Mouse (Mus musculus): ENCODE measurements at regions not wholly inside any gene's neighbourhood (a gene's known extent, or its start where the extent isn't known, plus 50 kb on each side); places are given as distances from the start of the nearest gene placed in this dataset.
"Not testable (repeated sequence)": the region's sequence is repeated elsewhere in the genome, so short reads cannot be mapped to it uniquely, and the experiment has no call there.

GRCm38 (mm10) chr13:102014514-102014913 is 246.5 kb upstream of the Pik3r1 start:
- no peaks in the 10 kb centered on the region for H3K4me1 ChIP-seq
- no peaks in the 10 kb centered on the region for H3K27me3 ChIP-seq (replicated peaks)
- no peaks in the 10 kb centered on the region for H3K36me3 ChIP-seq
- H3K27ac ChIP-seq: no peak overlapping the region
- WGBS (ENCODE audit: insufficient replicate concordance): 76% methylated on average over 2 of the region's 2 CpGs
- H3K4me3 ChIP-seq: no peak overlapping the region
- ATAC-seq: no peak
- H3K4me2 ChIP-seq: no peak overlapping the region
- H3K9me3 ChIP-seq (replicated peaks): no peaks in the 10 kb centered on the region
- no peak overlapping the region for H3K9ac ChIP-seq

- Histone ChIP-seq H3K27me3 (replicated peaks) (no peaks in the 10 kb centered on the region), H3K36me3 (no peaks in the 10 kb centered on the region), H3K4me3 (no peak overlapping the region), H3K9me3 (replicated peaks) (no peaks in the 10 kb centered on the region), H3K4me2 (no peak overlapping the region), H3K27ac (no peak overlapping the region), H3K4me1 (no peaks in the 10 kb centered on the region), H3K9ac (no peak overlapping the region)
- 66% methylated on average over 3 of the region's 3 CpGs for WGBS (ENCODE audit: insufficient replicate concordance)
- ATAC-seq: no peak
Measured at GRCm38 (mm10) chr13:102014958-102015357, 246.9 kb upstream of the Pik3r1 start.

- 77% methylated on average over 5 of the region's 5 CpGs for WGBS (ENCODE audit: insufficient replicate concordance)
- ATAC-seq: no peak
- Histone ChIP-seq H3K27me3 (replicated peaks) (no peaks in the 10 kb centered on the region), H3K27ac (no peak overlapping the region), H3K4me1 (no peaks in the 10 kb centered on the region), H3K9ac (no peak overlapping the region), H3K9me3 (replicated peaks) (no peaks in the 10 kb centered on the region), H3K36me3 (no peaks in the 10 kb centered on the region), H3K4me3 (no peak overlapping the region), H3K4me2 (no peak overlapping the region)
Measured at GRCm38 (mm10) chr13:102016518-102016917, 248.5 kb upstream of the Pik3r1 start.

- Histone ChIP-seq H3K9me3 (replicated peaks) (no peaks in the 10 kb centered on the region), H3K4me1 (no peaks in the 10 kb centered on the region), H3K27me3 (replicated peaks) (no peaks in the 10 kb centered on the region), H3K27ac (no peak overlapping the region), H3K4me3 (no peak overlapping the region), H3K4me2 (no peak overlapping the region), H3K36me3 (no peaks in the 10 kb centered on the region), H3K9ac (no peak overlapping the region)
- ATAC-seq: peak; percentile 47; the same call in 1 of the 2 replicates
- WGBS (ENCODE audit: insufficient replicate concordance): 46% methylated on average over 1 of the region's 1 CpGs
Measured at GRCm38 (mm10) chr13:102022273-102022672, 254.3 kb upstream of the Pik3r1 start.

GRCm38 (mm10) chr13:102022757-102023156 is 254.7 kb upstream of the Pik3r1 start:
- Histone ChIP-seq H3K9me3 (replicated peaks) (no peaks in the 10 kb centered on the region), H3K36me3 (no peaks in the 10 kb centered on the region), H3K27me3 (replicated peaks) (no peaks in the 10 kb centered on the region), H3K4me2 (no peak overlapping the region), H3K27ac (no peak overlapping the region), H3K9ac (no peak overlapping the region), H3K4me1 (no peaks in the 10 kb centered on the region), H3K4me3 (no peak overlapping the region)
- 60% methylated on average over 4 of the region's 4 CpGs for WGBS (ENCODE audit: insufficient replicate concordance)
- ATAC-seq: no peak

- Histone ChIP-seq H3K9me3 (replicated peaks) (no peaks in the 10 kb centered on the region), H3K4me1 (no peaks in the 10 kb centered on the region), H3K4me2 (no peak overlapping the region), H3K9ac (no peak overlapping the region), H3K36me3 (no peaks in the 10 kb centered on the region), H3K27me3 (replicated peaks) (no peaks in the 10 kb centered on the region), H3K27ac (no peak overlapping the region), H3K4me3 (no peak overlapping the region)
- ATAC-seq: no peak
- WGBS (ENCODE audit: insufficient replicate concordance): 75% methylated on average over 1 of the region's 1 CpGs
Measured at GRCm38 (mm10) chr13:102023624-102024023, 255.6 kb upstream of the Pik3r1 start.

- H3K4me1 ChIP-seq: no peaks in the 10 kb centered on the region
- H3K27ac ChIP-seq: no peak overlapping the region
- ATAC-seq: no peak
- no peaks in the 10 kb centered on the region for H3K27me3 ChIP-seq (replicated peaks)
- H3K4me2 ChIP-seq: no peak overlapping the region
- no peak overlapping the region for H3K4me3 ChIP-seq
- no peak overlapping the region for H3K9ac ChIP-seq
- H3K9me3 ChIP-seq (replicated peaks): no peaks in the 10 kb centered on the region
- WGBS (ENCODE audit: insufficient replicate concordance): 70% methylated on average over 3 of the region's 3 CpGs
- H3K36me3 ChIP-seq: no peaks in the 10 kb centered on the region
Measured at GRCm38 (mm10) chr13:102025138-102025537, 257.1 kb upstream of the Pik3r1 start.

- not testable (repeated sequence) for H3K9me3 ChIP-seq (replicated peaks); H3K4me2 ChIP-seq; H3K27ac ChIP-seq; H3K9ac ChIP-seq; ATAC-seq; H3K4me3 ChIP-seq; H3K4me1 ChIP-seq; H3K36me3 ChIP-seq; H3K27me3 ChIP-seq (replicated peaks)
- 52% methylated on average over 2 of the region's 2 CpGs for WGBS (ENCODE audit: insufficient replicate concordance)
Measured at GRCm38 (mm10) chr13:102025547-102025946, 257.5 kb upstream of the Pik3r1 start.

GRCm38 (mm10) chr13:102031416-102031815 is 263.4 kb upstream of the Pik3r1 start:
- Histone ChIP-seq H3K27ac (no peak overlapping the region), H3K4me3 (no peak overlapping the region), H3K4me1 (no peaks in the 10 kb centered on the region), H3K9me3 (replicated peaks) (no peaks in the 10 kb centered on the region), H3K9ac (no peak overlapping the region), H3K36me3 (no peaks in the 10 kb centered on the region), H3K27me3 (replicated peaks) (no peaks in the 10 kb centered on the region), H3K4me2 (no peak overlapping the region)
- ATAC-seq: no peak
- 68% methylated on average over 4 of the region's 4 CpGs for WGBS (ENCODE audit: insufficient replicate concordance)

GRCm38 (mm10) chr13:102034484-102034883 is 266.5 kb upstream of the Pik3r1 start:
- Histone ChIP-seq H3K27me3 (replicated peaks) (no peaks in the 10 kb centered on the region), H3K9ac (no peak overlapping the region), H3K4me2 (no peak overlapping the region), H3K36me3 (no peaks in the 10 kb centered on the region), H3K4me3 (no peak overlapping the region), H3K9me3 (replicated peaks) (no peaks in the 10 kb centered on the region), H3K4me1 (no peaks in the 10 kb centered on the region), H3K27ac (no peak overlapping the region)
- no peak for ATAC-seq
- 52% methylated on average over 4 of the region's 4 CpGs for WGBS (ENCODE audit: insufficient replicate concordance)

- H3K4me3 ChIP-seq: no peak overlapping the region
- H3K4me1 ChIP-seq: no peaks in the 10 kb centered on the region
- no peak overlapping the region for H3K9ac ChIP-seq
- no peak overlapping the region for H3K4me2 ChIP-seq
- no peak overlapping the region for H3K27ac ChIP-seq
- H3K9me3 ChIP-seq (replicated peaks): no peaks in the 10 kb centered on the region
- H3K27me3 ChIP-seq (replicated peaks): no peaks in the 10 kb centered on the region
- 70% methylated on average over 5 of the region's 5 CpGs for WGBS (ENCODE audit: insufficient replicate concordance)
- no peaks in the 10 kb centered on the region for H3K36me3 ChIP-seq
- no peak for ATAC-seq
Measured at GRCm38 (mm10) chr13:102036001-102036400, 268.0 kb upstream of the Pik3r1 start.

- no peak overlapping the region for H3K27ac ChIP-seq
- H3K4me1 ChIP-seq: no peaks in the 10 kb centered on the region
- H3K9me3 ChIP-seq (replicated peaks): no peaks in the 10 kb centered on the region
- 56% methylated on average over 7 of the region's 7 CpGs for WGBS (ENCODE audit: insufficient replicate concordance)
- no peak overlapping the region for H3K4me2 ChIP-seq
- H3K27me3 ChIP-seq (replicated peaks): no peaks in the 10 kb centered on the region
- H3K4me3 ChIP-seq: no peak overlapping the region
- no peak overlapping the region for H3K9ac ChIP-seq
- ATAC-seq: no peak
- no peaks in the 10 kb centered on the region for H3K36me3 ChIP-seq
Measured at GRCm38 (mm10) chr13:102036819-102037624, 269.0 kb upstream of the Pik3r1 start.

- no peak overlapping the region for H3K4me3 ChIP-seq
- H3K36me3 ChIP-seq: no peaks in the 10 kb centered on the region
- no peak for ATAC-seq
- no peaks in the 10 kb centered on the region for H3K9me3 ChIP-seq (replicated peaks)
- H3K27ac ChIP-seq: no peak overlapping the region
- no peak overlapping the region for H3K9ac ChIP-seq
- 73% methylated on average over 3 of the region's 3 CpGs for WGBS (ENCODE audit: insufficient replicate concordance)
- no peak overlapping the region for H3K4me2 ChIP-seq
- peaks cover 9% of the 10 kb centered on the region for H3K4me1 ChIP-seq
- no peaks in the 10 kb centered on the region for H3K27me3 ChIP-seq (replicated peaks)
Measured at GRCm38 (mm10) chr13:102060213-102060612, 292.2 kb upstream of the Pik3r1 start.

Measured in liver, embryonic 12.5 days (tissue).